Mouse (Mus musculus) cerebellum, adult (tissue): ENCODE measurements at regions not wholly inside any gene's neighbourhood (a gene's known extent, or its start where the extent isn't known, plus 50 kb on each side); places are given as distances from the start of the nearest gene placed in this dataset.

Experiments
- ATAC-seq: cut with Nextera tagmentation; 2 replicates; pipeline ENCODE4 v1.9.2; 2017; ENCODE audit warnings: mild to moderate bottlenecking, moderate library complexity, mixed read lengths; ENCODE audit not compliant: insufficient number of reproducible peaks, low FRiP score, low TSS enrichment

DNA sequence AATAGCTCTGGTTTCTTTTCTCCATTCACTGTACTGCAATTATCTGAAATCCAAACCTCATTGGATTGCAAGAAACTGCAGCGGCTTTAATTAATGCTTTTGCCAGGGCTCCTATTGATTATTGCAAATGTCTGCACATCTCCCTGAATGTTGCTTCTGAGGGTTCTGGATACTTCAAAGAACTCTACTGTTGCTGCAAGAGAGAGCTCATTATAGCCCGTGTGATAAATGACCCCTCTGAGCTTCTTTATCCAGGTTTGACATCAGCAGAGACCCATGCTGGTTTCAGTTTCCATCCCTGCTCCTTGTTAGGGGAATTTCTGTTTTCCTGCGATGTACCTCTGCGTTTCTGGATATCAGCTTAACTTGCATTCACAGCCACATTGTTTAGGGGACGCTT, 78.4 kb upstream of the Nav3 start:
- ATAC-seq, result no peak

DNA sequence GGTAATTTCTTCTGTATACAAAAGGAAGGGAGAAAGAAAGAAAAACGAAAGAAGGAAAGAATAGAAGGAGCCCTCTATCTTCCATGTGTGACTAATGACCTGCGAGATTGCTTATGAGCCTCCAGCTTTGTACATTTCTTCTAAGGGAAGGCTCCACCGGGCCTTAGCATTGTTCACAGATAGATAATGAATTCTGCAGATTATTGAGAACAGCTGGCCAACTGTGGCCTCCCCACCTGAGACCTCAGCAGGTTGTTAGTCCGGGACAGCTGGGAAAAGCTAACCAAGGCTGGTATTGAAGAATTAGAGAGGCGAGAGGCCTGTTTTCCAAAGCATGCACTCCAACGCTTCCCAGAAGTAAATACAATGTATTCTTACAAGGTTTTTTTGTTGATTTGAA, 86.7 kb upstream of the Nav3 start:
- no peak for ATAC-seq

DNA sequence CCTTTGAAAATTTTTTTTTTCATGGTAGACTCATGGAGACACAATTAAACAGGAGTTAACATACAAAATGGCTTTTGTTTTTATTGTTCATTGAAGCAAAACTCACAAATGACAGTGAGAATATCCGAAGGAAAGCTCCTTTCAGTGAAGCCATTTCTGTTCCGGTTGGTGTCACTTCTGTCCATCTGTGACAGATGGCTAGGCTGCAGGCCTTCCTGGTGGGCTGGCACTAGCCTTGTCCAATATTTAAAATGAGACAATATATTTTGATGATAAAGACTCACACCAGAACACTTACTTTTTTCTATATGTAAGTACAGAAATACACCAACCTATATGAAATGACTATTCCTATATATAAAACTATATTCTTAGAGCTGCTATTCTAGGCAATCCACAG, 92.4 kb upstream of the Nav3 start:
- 0 out of 2 replicates have a peak, but pooled peaks have one; percentile 58 for ATAC-seq

DNA sequence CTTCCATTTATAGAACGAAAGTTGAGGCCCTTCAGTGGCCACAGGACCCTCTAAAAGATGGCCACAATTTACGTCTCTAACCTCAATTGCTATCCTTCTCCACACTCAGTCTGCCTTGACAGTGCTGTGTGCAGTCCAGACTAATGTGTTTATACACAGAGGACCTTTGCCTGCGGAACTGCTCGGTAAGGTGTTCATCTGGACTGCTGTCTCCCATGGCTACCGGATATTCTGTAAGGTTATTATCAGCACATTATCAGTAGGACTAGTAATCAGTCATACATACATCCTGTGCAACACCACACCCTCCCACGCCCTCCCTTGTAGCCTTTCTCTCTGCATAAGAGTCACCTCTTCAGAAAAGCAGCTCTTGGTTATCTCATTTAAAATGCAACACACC, 98.0 kb upstream of the Nav3 start:
- no peak for ATAC-seq

DNA sequence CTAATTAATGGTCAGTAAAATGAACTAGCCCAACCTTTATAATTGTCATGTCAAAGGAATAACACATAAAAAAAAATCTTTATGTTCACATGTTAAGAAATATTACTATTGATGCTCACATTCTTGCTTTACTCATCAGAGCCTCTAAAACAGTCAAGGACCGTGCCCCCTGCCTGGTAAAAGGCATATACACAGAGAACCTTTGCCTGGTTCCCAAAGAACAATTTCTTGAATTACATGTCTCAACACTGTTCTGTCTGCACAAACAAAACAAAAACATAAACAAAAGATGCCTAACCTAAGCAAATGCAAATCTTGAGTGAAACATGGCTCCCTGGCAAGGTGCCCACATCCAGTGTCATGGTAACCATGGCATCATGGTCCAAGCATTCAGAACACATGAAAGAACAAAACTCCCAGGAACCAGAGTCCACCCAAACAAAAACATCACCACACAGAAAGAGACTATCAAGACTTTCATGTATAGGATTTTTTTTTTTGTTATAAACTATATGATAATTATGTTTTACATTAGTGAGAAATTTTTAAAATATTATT, 100.4 kb upstream of the Nav3 start:
- ATAC-seq, result no peak

DNA sequence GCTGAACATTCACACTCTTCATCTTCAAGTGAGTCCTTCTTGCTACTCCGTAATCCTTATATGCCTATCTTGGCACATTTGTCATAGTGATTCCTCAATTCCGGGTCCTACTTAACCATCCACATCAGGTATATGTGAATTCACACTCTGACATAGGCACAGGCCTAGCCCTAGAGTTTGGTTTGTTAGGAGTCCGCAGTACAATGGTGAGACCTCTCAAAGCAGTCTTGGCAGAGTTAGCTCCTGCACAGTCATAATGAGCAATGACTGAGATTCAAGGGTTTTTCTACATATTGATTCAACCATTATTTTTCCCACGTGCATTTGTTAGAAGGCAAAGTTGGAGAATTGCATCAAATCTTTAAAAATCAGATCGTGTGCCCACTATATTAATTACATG, 107.1 kb upstream of the Nav3 start:
- no peak for ATAC-seq

DNA sequence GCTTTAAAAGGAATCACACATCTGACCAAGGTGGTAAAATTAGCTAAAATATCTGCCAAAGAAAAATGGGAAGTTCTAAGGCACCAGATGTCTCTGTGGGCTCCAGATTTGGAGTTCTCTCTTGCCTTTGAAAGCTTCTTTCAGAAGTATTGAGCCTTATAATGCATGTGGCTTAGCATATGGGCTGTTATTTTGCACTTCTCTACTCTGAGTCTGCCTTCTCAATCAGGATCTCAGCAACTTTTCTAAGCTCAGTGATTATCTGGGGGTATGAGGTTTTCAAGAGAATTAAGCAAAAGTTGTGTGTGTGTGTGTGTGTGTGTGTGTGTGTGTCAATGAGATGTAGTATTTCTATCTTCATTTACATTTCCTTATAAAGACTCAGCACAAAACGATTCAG, 107.6 kb upstream of the Nav3 start:
- no peak for ATAC-seq

DNA sequence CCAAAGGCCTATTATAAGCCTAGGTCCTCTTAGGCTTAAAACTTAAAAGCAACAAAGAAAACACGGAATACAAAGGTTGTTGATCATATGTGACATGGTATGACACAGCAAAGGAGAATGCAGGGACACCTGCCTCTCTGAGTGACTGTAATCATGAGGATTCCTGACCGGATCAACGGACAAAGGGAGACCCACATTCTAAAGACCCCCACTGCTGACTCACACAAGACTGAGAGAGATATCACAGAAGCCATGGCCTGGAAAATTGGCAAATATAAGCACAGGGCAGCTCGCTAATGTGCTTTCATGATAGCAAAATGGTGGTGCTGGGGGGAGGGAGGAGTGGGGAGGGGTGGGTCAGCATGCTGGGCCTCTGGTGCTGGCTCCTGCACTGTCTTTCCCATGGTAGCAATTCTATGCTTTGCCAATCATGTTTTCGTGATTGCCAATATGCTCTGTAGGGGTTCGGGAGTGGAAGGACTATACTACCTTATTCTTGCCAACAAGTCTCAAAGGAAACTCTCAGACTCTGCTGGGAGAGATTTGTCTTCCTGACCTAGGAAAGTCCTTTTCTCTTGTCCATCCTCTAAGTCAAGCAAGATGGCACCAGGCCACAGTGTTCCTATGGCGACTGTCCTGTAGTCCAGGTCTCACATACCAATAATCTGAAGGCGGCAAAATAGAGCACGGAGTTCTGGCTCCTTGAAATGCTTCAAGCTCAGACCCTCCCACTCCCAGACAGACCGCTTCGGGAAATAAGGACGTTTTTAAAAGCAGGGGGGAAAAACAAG, 110.5 kb upstream of the Nav3 start:
- no peak for ATAC-seq

DNA sequence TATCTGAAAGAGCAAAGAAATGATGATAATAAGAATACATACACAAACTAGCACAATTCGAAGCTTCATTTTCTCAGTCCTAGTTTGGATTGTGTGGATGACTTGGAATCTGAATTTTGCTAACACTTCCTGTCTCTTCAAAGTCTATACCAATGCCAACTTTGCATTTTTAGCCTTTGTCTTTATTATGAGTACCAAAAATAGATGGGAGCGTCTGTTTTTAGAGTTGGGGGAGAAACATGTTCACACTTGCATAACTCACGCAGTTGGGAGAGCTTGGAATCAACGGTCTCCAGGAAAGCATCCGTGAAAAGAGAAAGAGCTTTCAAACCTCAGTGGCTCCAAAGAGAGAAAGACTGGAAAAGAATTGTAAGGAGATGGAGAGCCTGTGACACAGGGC, 114.5 kb upstream of the Nav3 start:
- no peak for ATAC-seq

DNA sequence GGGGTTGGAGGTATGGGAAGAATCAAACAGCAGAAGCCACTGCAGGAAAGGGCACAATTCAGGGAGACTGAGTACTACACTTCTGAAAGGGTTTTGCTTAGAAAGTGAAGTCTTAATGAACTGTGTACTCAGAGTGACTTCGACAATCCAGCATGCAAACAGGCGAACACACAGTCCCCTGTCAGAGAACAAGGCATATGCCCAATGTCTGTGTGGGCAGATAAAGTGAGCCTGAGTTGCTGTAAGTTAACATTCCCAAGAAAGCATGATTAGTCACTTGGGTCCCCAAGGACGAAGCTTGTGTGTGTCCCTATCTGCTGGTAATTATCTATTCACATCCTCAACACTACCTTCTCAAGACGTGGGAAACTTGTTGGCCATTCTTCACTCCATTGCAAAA, 115.2 kb upstream of the Nav3 start:
- ATAC-seq, result no peak

DNA sequence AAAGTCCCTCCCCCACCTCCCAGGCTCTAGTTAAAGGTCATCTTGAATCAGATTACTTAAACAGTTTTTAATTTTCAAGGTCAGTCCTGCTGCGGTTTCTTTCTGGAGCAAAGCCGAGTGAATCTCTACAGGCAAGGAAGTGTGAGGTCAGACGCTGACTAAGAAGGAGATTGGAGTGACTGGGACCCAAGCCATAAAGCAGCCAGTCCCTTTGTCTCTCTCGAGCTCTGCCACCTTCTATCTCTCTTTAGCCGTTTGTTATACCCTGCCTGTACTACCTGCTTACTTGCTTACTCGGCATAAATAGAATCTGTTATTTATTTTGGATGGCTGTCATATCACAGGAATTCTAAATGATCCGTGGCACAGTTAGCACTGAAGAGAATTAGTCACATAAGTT, 117.5 kb upstream of the Nav3 start:
- peak; percentile 40; the same call in 1 of the 2 replicates for ATAC-seq

DNA sequence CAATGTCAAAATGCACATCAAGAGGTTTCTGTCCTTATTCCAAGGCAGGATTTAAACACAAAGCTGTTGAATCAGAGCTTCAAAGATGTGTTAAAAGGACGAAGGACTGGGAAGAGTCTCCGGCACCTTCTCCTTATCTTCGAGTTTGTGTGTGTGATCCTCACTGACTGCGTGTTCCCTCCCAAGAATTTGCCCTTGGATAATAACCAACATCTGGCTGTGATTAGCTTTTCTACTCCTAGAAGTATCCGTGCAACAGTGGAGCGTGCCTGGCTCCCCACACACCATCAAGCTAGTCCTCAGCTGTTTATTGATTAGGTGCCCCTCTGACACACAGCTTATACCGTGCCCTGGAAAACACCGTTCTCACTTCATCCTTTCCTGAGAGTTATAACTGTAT, 130.0 kb upstream of the Nav3 start:
- no peak for ATAC-seq

DNA sequence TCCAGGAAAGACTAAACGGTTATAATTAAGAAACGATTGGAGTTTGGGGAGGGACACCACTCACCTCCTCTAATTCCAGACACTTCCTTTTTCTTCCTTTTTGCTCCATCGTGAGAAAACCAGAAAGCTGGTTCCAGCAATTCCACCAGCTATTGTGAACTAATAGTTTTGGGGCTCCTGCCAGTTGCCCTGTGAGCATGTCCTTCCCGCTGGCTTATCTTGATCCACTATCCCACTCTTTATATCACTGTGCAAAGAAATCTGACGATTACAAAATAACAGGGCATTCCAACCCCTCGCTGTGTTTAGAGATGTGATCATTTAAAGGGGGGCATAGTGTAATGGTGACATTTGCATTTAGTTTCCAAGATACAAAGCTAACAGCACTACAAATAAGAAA, 130.5 kb upstream of the Nav3 start:
- no peak for ATAC-seq

DNA sequence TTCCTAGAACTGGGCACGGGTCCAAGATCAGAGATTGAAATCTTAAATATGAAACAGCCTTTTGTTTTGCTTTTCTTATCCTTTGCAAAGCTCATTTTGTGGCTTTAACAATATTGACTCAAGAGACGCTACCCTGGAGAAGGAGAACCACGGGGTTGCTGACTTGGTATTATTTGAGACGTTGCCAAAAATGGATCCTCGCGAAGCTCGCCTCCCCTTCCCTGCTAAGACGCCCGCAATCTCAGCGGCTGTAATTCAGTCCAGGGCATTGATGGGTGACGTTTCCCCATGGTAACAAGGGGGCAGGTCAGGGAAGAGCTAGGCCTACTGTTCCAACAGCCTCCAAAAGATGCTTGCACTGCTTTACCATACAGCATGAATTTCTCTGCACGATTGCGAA, 131.5 kb upstream of the Nav3 start:
- 0 out of 2 replicates have a peak, but pooled peaks have one; percentile 50 for ATAC-seq

DNA sequence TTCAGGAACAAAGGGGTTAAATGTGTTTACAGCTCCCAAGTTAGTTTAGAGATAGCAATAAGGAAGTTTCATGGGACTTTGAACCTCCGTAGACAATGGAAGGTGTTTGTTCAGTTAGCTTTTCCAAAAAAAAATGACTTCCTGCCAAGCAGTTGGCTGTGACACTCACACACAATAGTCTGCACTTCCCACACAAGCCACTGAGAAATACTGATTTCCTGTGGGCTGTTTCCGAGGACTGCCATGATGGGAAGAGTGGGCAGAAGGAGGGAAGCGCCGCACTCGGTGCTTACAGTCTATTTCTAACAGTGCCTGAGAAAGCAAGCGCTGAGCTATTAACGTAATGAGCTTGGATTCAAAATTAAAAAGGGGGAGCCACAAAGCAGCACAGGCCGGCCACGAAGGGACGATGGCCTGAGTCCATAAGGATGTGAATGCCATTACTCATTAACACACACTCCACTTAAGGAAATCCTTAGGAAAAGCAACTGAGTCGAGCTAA, 144.4 kb upstream of the Nav3 start:
- no peak for ATAC-seq

DNA sequence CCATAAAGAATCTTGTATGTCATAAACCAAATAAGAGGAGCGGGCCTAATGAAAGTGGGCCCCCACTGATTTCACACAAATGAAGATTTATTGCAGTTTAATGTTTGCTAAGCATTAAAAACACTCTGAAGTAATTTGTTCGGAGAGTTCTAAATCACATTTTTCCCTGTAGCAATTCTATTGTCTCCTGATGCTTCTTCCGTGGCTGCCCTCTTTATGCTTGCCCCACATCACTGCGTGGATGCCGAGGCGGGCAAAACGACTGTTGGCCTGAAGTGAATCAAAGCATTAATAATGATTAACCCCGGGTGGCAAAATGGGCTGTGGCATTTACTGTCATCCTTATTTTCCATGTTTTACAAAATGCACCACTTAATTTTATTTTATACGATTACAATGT, 134.9 kb upstream of the E2f7 start:
- no peak for ATAC-seq

DNA sequence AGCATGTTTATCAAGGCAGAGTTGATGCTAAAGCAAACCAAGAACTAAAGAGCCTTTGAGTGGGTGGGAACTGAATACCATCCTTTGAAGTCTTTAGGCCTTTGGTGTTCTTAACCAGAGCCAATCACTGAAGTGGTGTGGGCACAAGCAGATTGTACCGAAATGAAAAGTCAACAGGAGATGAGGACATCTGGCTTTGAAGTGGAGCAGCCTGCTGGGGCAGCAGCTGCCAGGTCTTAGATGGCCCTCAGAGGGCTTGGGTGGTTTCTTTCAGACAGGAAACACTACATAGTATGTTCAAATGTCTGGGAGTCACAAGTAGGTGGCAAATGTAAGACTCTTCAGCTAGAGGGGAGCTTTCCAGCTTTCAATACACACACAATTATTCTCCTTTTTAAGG, 128.2 kb upstream of the E2f7 start:
- no peak for ATAC-seq

DNA sequence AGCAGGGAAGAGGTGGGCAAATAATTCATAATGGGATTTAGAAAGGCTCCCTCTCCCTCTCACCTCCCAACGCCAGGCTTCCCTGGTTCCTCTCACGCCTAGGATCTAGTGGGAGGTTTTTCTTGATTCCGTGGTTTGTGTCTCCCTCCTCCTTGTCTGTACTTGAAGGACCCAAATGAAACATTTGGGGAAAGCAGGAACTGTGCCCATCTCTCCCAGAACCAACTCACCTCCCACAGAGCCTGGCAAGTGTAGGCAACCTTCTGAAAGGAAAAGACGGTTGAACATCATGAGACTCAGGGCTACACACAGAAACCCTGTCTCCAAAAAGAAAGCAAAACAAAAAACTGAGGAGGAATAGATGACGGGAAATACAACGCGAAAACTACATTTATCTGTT, 126.0 kb upstream of the E2f7 start:
- ATAC-seq, result peak; percentile 40; the same call in 1 of the 2 replicates

DNA sequence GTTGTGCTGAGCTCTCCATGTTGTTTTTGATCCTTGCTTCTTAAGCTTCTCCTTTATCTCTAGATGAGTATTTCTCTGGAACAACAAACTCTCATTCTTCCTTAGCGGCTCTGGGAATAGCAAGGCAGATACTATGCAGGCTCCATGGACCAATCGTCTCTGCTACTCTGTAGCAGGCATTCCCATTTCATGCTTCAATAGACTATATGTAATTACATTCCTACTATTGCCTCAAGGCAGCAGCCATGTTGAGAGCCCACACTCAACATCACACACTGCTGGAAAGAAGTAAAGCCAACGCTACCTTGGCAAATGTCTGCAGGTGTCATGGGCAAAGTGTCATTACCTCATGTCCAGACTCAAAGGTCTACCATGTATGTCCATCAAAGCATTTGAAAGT, 119.6 kb upstream of the E2f7 start:
- no peak for ATAC-seq

DNA sequence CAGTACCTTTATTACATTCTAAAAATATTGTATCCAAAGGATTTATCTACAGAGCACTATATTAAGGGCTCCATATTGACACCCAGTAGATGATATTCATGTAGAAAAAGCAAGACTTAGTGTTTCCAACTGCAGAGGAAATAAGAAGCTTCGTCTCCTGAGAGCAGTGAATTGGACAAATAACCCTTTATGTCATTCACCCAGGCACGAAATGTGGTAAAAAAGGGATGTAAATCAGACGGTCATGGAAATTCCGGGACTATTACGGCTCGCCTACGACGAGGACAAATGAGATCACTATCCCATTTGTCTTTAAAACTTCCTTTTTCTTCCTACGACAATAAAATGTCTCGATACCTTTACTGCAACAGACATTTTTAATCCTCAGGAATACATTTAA, 104.8 kb upstream of the E2f7 start:
- no peak for ATAC-seq

DNA sequence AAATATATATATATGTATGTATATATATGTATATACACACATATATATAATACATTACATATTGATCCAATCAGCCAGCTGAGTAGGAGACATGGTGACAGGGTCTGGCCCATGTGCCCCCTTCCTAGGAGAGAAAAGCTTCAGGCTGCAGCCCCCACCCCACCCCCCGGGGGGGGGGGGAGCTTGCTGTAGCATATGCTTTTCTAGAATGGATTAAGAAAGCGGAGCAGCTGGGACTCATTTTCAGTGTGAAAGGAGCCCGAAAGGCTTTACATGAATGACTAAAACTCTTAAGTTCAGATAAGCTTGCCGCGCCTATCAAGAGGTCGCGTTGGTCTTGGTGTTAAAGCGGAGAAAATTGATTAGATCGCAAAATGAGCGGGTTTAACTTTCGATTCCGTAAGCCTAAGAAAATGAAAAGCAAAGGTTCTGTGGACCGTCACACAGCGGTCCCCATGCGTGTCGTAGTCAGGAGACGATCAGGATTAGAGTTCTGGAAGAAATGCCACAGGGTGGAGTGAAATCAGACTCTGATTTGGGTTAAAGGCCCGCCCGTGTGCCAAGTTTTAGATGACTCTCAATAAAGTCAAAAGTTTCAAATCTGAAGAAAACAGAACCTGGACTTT, 103.1 kb upstream of the E2f7 start:
- ATAC-seq, result no peak

DNA sequence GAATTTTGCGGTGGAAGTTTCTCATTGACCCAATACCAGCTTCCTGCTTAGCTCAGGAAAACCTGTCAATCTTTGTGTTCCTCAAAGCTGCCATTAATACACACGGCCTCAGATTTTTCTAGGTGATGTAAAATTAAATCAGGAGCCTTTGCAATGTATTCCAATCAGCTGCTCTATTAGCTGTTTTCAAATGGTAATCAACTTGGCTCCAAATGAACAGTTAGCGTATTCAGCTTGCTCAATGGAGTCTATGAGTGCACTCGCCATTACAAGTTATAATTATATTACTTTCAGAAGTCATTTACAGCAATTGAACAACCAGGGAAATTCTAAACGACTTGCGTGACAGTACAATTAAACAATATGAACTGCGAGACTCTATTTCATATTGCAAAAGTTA, 97.6 kb upstream of the E2f7 start:
- ATAC-seq, result no peak
